Mouse (Mus musculus) kidney, adult 2 months (tissue): ENCODE measurements around the gene Ss18l2.

Source experiments
- CTCF ChIP-seq: fragments of 200-500 bp; conservative IDR thresholded peaks from 2 replicates; pipeline ENCODE4 v1.5.1; 2011; ENCODE audit warnings: low read depth, mild to moderate bottlenecking, control low read depth, low read length, moderate library complexity, mixed read lengths; ENCODE audit not compliant: insufficient read depth, insufficient read length
- POLR2A ChIP-seq: fragments of 200-500 bp; IDR thresholded peaks from one replicate; pipeline ENCODE4 v1.6.1; 2011; ENCODE audit warnings: low read depth, low read length, control low read depth

GRCm38 (mm10) chr9:121690734-121691133, 19.4 kb upstream of the Ss18l2 start:
- TF ChIP-seq CTCF (no peak), POLR2A (no peak)
